8 mouse cellular contexts compared by ENCODE assay signal in the genomic region with DNA sequence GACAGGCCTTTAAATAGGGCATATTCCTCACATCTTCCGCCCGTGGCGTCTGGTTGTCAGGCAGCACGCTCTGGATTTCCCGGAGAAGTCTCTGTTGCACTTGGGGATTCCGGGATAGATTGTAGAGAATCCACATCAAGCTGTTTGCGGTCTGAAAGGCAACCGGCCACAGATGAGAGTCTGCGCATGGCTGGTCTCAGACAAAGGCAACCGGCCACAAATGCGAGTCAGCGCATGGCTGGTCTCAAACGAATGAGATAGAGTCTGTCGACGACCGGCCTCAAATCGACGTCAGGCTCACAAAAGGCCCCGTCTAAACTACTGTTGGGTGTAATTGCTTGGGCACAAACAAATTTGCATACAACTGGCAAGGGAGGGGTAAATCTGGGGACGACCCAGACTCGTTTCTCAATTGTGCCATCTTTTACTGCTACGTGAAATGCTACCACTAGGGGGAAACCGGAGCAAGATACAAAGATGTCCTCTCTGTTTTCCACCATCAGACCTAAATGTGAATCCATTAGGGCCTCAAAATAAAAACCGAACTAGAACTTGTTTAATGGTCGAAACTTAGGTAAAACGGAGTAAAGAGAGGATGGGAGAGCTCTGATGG. TPM values are rescaled to one million over a fixed set of nuclear protein-coding genes. Genes with fewer than 3 reads are reported as not detected.
DNase-seq lines count a peak whose midpoint lies in the region; ATAC-seq lines count a peak whose summit lies in the region.

No protein-coding gene starts in this region.

- 0 out of 2 replicates have a peak, but pooled peaks have one; percentile 10 for ATAC-seq in cerebellum, adult (ENCODE audit: insufficient number of reproducible peaks, low FRiP score, low TSS enrichment)

- DNase-seq in cerebellum, adult 11-12 months: no peak
- DNase-seq in thymus, postnatal 0 days (ENCODE audit: low spot score): peak; percentile 14
- DNase-seq in thymus, adult 18-20 months: no peak
- peak; percentile 34 for DNase-seq in lung, postnatal 14 days
- DNase-seq in spleen, postnatal 36 days (ENCODE audit: low spot score in 2 of 2): no peak
- DNase-seq in testis, postnatal 14 days (ENCODE audit: low spot score): no peak
- DNase-seq in kidney, postnatal 4 days: no peak

RNA-seq across cellular contexts. Expression of a gene that starts 8.2 kb away (rescaled TPM):
- 95.6 and 102 TPM in 2 replicates for polyA plus RNA-seq in thymus, postnatal 0 days (2015; fragmentation: Nextera tagmentation; extraction: Ambion mirVana)

RNA-seq across cellular contexts. Expression of a gene that starts 8.9 kb away (rescaled TPM):
- polyA plus RNA-seq in thymus, postnatal 0 days (2015; fragmentation: Nextera tagmentation; extraction: Ambion mirVana): 0.12 and 0.30 TPM in 2 replicates

Comparison
In these comparisons a context has a peak if more than half of its experiments do, and no peak if none do; other contexts are left out.
1. DNase-seq: peak in thymus, postnatal 0 days (single experiment) and lung, postnatal 14 days (single experiment); none in cerebellum, adult 11-12 months (single experiment), thymus, adult 18-20 months (0 of 2), spleen, postnatal 36 days (0 of 2), testis, postnatal 14 days (single experiment) and kidney, postnatal 4 days (0 of 2).